Mouse (Mus musculus): Measurements from ENCODE around the gene Pde11a. TPM values are rescaled to one million over a fixed set of nuclear protein-coding genes. Genes with fewer than 3 reads are reported as not detected.

Gene Pde11a
- polyA plus RNA-seq, 1 experiment, result not detected

DNA sequence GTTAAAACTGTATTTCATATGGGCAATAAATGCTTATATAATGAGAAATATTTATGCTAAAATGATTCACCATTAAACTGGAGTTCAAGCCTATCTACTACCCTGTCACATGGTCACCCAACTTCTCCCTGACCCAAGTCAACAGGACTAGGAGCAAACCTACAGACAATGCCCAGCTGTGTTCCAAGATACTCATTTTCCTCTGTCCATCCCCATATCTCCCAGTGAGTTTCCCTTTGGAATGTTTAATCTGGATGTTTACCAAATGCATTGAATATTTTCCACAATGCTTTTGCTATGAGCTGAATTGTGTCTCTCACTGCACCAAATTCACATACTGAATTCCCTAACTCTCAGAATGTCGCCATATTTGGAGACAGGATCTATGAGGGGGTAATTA is 221.4 kb downstream of the Pde11a start:
- peaks cover 10% of the 10 kb centered on the region for H3K27me3 ChIP-seq (ENCODE audit: control insufficient read depth, insufficient read depth, insufficient read length)
- no peak for TF ChIP-seq POLR2AphosphoS2 (IDR thresholded peaks at IDR 0.05; ENCODE audit: insufficient read length, low read depth)
- no peak for TF ChIP-seq MYOD1 (IDR thresholded peaks at IDR 0.05; ENCODE audit: control insufficient read depth in 1 of 3, insufficient read length in 2 of 3, low read depth in 2 of 3)
- TF ChIP-seq REST (IDR thresholded peaks at IDR 0.05; ENCODE audit: insufficient read depth, insufficient read length), result no peak
- no peak for TF ChIP-seq MYOG (IDR thresholded peaks at IDR 0.05; ENCODE audit: control insufficient read depth in 1 of 3, insufficient read depth in 1 of 3, insufficient read length in 2 of 3, low read depth in 2 of 3)
- no peak for TF ChIP-seq MAX (IDR thresholded peaks at IDR 0.05; ENCODE audit: low read depth)
- no peak for TF ChIP-seq SRF (IDR thresholded peaks at IDR 0.05; ENCODE audit: control insufficient read depth, insufficient read length, low read depth)
- no peak for TF ChIP-seq POLR2A (IDR thresholded peaks at IDR 0.05; ENCODE audit: insufficient read length, low read depth)
- no peak for TF ChIP-seq TCF12 (IDR thresholded peaks at IDR 0.05; ENCODE audit: insufficient read depth, poor library complexity, severe bottlenecking)
- no peak for TF ChIP-seq E2F4 (IDR thresholded peaks at IDR 0.05; ENCODE audit: insufficient read depth)
- H3K79me2 ChIP-seq (ENCODE audit: control insufficient read depth, insufficient read depth), result no peaks in the 10 kb centered on the region
- H3ac ChIP-seq (ENCODE audit: control insufficient read depth, insufficient read length), result no peak overlapping the region
- no peak overlapping the region for H3K4me3 ChIP-seq
- no peak overlapping the region for H3K4me2 ChIP-seq (ENCODE audit: low read depth)
- no peaks in the 10 kb centered on the region for H3K36me3 ChIP-seq (ENCODE audit: control insufficient read depth, insufficient read depth)

DNA sequence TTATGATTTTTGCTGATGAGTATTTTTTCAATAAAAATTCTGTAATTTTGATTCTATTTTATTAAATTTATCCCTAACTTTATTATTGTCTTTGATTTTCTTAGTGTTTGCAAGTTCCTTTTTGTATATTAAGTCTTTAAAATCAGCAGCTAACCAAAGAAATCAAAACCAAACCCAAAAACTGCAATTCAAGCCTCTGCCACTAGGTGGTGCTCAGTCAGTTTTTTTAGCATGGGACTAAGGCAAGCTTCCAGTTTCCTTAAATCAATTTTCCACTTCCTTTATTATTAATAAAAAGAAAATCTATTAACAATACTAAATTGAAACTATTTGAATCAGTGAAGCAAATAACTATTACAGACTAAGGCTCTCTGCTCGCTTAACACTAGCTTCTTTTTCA is 222.9 kb downstream of the Pde11a start:
- TF ChIP-seq TCF12 (IDR thresholded peaks at IDR 0.05; ENCODE audit: insufficient read depth, poor library complexity, severe bottlenecking) (no peak), REST (IDR thresholded peaks at IDR 0.05; ENCODE audit: insufficient read depth, insufficient read length) (no peak)
- Histone ChIP-seq H3K79me2 (ENCODE audit: control insufficient read depth, insufficient read depth) (no peaks in the 10 kb centered on the region), H3K27me3 (ENCODE audit: control insufficient read depth, insufficient read depth, insufficient read length) (peaks cover 17% of the 10 kb centered on the region), H3ac (ENCODE audit: control insufficient read depth, insufficient read length) (no peak overlapping the region), H3K4me3 (no peak overlapping the region), H3K4me2 (ENCODE audit: low read depth) (no peak overlapping the region), H3K36me3 (ENCODE audit: control insufficient read depth, insufficient read depth) (no peaks in the 10 kb centered on the region)

DNA sequence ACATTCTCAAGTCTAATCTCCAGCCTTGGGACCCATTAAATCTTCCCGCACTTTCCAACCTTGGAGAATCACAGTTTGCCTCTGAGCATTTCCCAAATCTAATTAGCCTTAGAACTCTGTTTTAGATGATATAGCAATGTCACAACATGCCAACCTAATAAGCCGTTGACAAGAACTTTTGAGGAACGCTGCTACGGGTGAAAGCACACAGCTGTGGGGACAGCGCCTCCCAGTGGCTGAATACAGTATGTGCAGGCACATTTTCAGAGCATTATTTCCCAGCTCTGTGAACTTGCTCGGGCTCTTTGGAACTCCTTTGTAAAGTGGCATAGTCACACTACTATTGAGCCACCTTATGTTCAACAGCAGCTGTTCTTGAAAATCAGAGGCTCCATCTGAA is 223.8 kb downstream of the Pde11a start:
- TF ChIP-seq POLR2AphosphoS2 (IDR thresholded peaks at IDR 0.05; ENCODE audit: insufficient read length, low read depth), result no peak
- TF ChIP-seq TCF12 (IDR thresholded peaks at IDR 0.05; ENCODE audit: insufficient read depth, poor library complexity, severe bottlenecking), result no peak
- no peak for TF ChIP-seq E2F4 (IDR thresholded peaks at IDR 0.05; ENCODE audit: insufficient read depth)
- no peak for TF ChIP-seq MAX (IDR thresholded peaks at IDR 0.05; ENCODE audit: low read depth)
- no peak for TF ChIP-seq MYOD1 (IDR thresholded peaks at IDR 0.05; ENCODE audit: control insufficient read depth in 1 of 3, insufficient read length in 2 of 3, low read depth in 2 of 3)
- no peak for TF ChIP-seq SRF (IDR thresholded peaks at IDR 0.05; ENCODE audit: control insufficient read depth, insufficient read length, low read depth)
- no peak for TF ChIP-seq REST (IDR thresholded peaks at IDR 0.05; ENCODE audit: insufficient read depth, insufficient read length)
- TF ChIP-seq TCF3 (IDR thresholded peaks at IDR 0.05; ENCODE audit: insufficient read length, low read depth), result no peak
- TF ChIP-seq POLR2A (IDR thresholded peaks at IDR 0.05; ENCODE audit: insufficient read length, low read depth), result no peak
- TF ChIP-seq CEBPB (IDR thresholded peaks at IDR 0.05; ENCODE audit: insufficient read depth, poor library complexity, severe bottlenecking), result no peak
- no peak for TF ChIP-seq MYOG (IDR thresholded peaks at IDR 0.05; ENCODE audit: control insufficient read depth in 1 of 3, insufficient read depth in 1 of 3, insufficient read length in 2 of 3, low read depth in 2 of 3)
- no peak for TF ChIP-seq USF1 (IDR thresholded peaks at IDR 0.05; ENCODE audit: low read depth)
- H3K36me3 ChIP-seq (ENCODE audit: control insufficient read depth, insufficient read depth), result no peaks in the 10 kb centered on the region
- no peak overlapping the region for H3ac ChIP-seq (ENCODE audit: control insufficient read depth, insufficient read length)
- H3K4me3 ChIP-seq, result no peak overlapping the region
- H3K79me2 ChIP-seq (ENCODE audit: control insufficient read depth, insufficient read depth), result no peaks in the 10 kb centered on the region
- H3K4me2 ChIP-seq (ENCODE audit: low read depth), result no peak overlapping the region
- peaks cover 21% of the 10 kb centered on the region for H3K27me3 ChIP-seq (ENCODE audit: control insufficient read depth, insufficient read depth, insufficient read length)

DNA sequence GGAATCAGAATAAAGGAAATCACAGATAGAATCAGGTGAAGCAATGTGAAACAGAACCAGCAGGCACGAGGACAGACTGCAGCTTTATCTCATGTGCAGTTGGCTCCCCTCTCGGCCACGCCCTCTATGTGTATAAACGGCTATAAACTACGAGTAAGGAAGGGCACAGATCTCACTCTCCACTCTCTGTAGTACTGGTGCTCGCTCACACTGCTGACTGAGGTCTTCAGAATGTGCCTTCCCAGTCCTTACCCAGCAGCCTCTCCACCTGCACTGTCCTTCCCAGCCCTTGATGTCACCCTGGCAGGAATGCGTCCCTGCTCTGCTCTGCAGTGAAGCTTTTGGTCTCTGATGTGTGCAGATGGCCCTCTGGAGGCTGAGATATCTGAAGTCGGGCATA is 228.9 kb downstream of the Pde11a start:
- Histone ChIP-seq H3K79me2 (ENCODE audit: control insufficient read depth, insufficient read depth) (no peaks in the 10 kb centered on the region), H3ac (ENCODE audit: control insufficient read depth, insufficient read length) (no peak overlapping the region), H3K4me3 (no peak overlapping the region), H3K4me2 (ENCODE audit: low read depth) (peak overlapping the region; percentile 13), H3K36me3 (ENCODE audit: control insufficient read depth, insufficient read depth) (no peaks in the 10 kb centered on the region), H3K27me3 (ENCODE audit: control insufficient read depth, insufficient read depth, insufficient read length) (peaks cover 36% of the 10 kb centered on the region)
- no peak for TF ChIP-seq MYOD1 (IDR thresholded peaks at IDR 0.05; ENCODE audit: control insufficient read depth in 1 of 3, insufficient read length in 2 of 3, low read depth in 2 of 3)
- TF ChIP-seq POLR2A (IDR thresholded peaks at IDR 0.05; ENCODE audit: insufficient read length, low read depth), result no peak
- no peak for TF ChIP-seq TCF12 (IDR thresholded peaks at IDR 0.05; ENCODE audit: insufficient read depth, poor library complexity, severe bottlenecking)
- no peak for TF ChIP-seq REST (IDR thresholded peaks at IDR 0.05; ENCODE audit: insufficient read depth, insufficient read length)
- no peak for TF ChIP-seq USF1 (IDR thresholded peaks at IDR 0.05; ENCODE audit: low read depth)
- TF ChIP-seq SRF (IDR thresholded peaks at IDR 0.05; ENCODE audit: control insufficient read depth, insufficient read length, low read depth), result no peak
- no peak for TF ChIP-seq TCF3 (IDR thresholded peaks at IDR 0.05; ENCODE audit: insufficient read length, low read depth)
- no peak for TF ChIP-seq MYOG (IDR thresholded peaks at IDR 0.05; ENCODE audit: control insufficient read depth in 1 of 3, insufficient read depth in 1 of 3, insufficient read length in 2 of 3, low read depth in 2 of 3)
- no peak for TF ChIP-seq E2F4 (IDR thresholded peaks at IDR 0.05; ENCODE audit: insufficient read depth)
- TF ChIP-seq POLR2AphosphoS2 (IDR thresholded peaks at IDR 0.05; ENCODE audit: insufficient read length, low read depth), result no peak
- TF ChIP-seq MAX (IDR thresholded peaks at IDR 0.05; ENCODE audit: low read depth), result no peak

DNA sequence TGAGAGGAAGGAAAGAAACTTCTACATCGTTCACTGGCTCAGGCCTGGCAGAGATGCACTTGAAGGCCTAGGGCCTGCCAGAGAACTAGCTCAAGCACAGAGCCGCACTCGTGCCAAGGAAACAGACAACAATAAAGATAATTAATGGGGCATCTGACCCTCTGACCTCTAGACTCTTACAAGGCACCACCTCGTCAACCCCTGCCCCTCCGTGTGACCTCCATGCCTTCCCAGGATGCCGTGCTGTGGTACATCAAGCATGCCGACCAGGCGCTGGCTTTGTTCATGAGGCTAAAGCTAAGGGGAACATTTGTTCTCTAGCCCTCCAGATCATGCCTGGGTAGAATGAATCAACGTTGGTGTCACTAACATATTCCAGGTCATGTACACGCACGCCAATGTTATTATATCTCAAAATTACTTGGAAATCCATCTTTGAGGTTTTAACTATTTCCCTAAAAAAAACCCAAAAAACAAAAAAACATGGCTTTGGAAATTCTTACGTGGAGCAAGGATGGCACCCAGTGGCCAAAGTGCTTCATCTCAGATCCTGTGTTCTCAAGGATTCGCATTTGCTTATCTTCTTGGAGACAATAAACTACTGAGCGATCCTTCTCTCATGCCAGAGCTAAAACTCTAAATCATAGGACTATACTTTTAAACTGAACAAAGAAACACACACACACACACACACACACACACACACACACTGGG is 236.5 kb downstream of the Pde11a start:
- no peaks in the 10 kb centered on the region for H3K36me3 ChIP-seq (ENCODE audit: control insufficient read depth, insufficient read depth)
- H3K27me3 ChIP-seq (ENCODE audit: control insufficient read depth, insufficient read depth, insufficient read length), result peaks cover 47% of the 10 kb centered on the region
- no peak for TF ChIP-seq CEBPB (IDR thresholded peaks at IDR 0.05; ENCODE audit: insufficient read depth, poor library complexity, severe bottlenecking)
- TF ChIP-seq POLR2A (IDR thresholded peaks at IDR 0.05; ENCODE audit: insufficient read length, low read depth), result no peak
- TF ChIP-seq MYOG (IDR thresholded peaks at IDR 0.05; ENCODE audit: control insufficient read depth in 1 of 3, insufficient read depth in 1 of 3, insufficient read length in 2 of 3, low read depth in 2 of 3), result no peak
- TF ChIP-seq TCF3 (IDR thresholded peaks at IDR 0.05; ENCODE audit: insufficient read length, low read depth), result no peak
- TF ChIP-seq POLR2AphosphoS2 (IDR thresholded peaks at IDR 0.05; ENCODE audit: insufficient read length, low read depth), result no peak
- TF ChIP-seq E2F4 (IDR thresholded peaks at IDR 0.05; ENCODE audit: insufficient read depth), result no peak
- no peak for TF ChIP-seq USF1 (IDR thresholded peaks at IDR 0.05; ENCODE audit: low read depth)
- no peak for TF ChIP-seq MYOD1 (IDR thresholded peaks at IDR 0.05; ENCODE audit: control insufficient read depth in 1 of 3, insufficient read length in 2 of 3, low read depth in 2 of 3)
- no peak for TF ChIP-seq MAX (IDR thresholded peaks at IDR 0.05; ENCODE audit: low read depth)
- no peak for TF ChIP-seq SRF (IDR thresholded peaks at IDR 0.05; ENCODE audit: control insufficient read depth, insufficient read length, low read depth)
- TF ChIP-seq REST (IDR thresholded peaks at IDR 0.05; ENCODE audit: insufficient read depth, insufficient read length), result no peak
- no peak for TF ChIP-seq TCF12 (IDR thresholded peaks at IDR 0.05; ENCODE audit: insufficient read depth, poor library complexity, severe bottlenecking)
- H3K4me3 ChIP-seq, result no peak overlapping the region
- H3K4me2 ChIP-seq (ENCODE audit: low read depth), result no peak overlapping the region
- no peaks in the 10 kb centered on the region for H3K79me2 ChIP-seq (ENCODE audit: control insufficient read depth, insufficient read depth)
- no peak overlapping the region for H3ac ChIP-seq (ENCODE audit: control insufficient read depth, insufficient read length)
